Comparison of ENCODE assay signal across 15 mouse cellular contexts in genomic region chr17:10572436-10572835, GRCm38 (mm10).
"Had no signal": no experiment of that assay in that cellular context is flagged by ENCODE, and none has a peak within 500 bp of the region (broad histone marks: within the 10 kb centered on the region; RNA-seq: fewer than 3 reads in every experiment).

No protein-coding gene starts in this region.

- H3K4me1 ChIP-seq: neural tube, embryonic 13.5 days; neural tube, embryonic 15.5 days; stomach, embryonic 15.5 days had no signal

- H3K4me3 ChIP-seq: neural tube, embryonic 13.5 days; neural tube, embryonic 15.5 days; stomach, embryonic 15.5 days had no signal

- DNase-seq: retina, postnatal 1 day; right cerebral cortex, adult 18-20 months; right cerebral cortex, postnatal 14 days; right cerebral cortex, postnatal 25 days; right cerebral cortex, postnatal 4 days; spleen, adult 18-20 months; thymus, adult 18-20 months; thymus, adult 2 months; thymus, postnatal 14 days; thymus, postnatal 25 days; thymus, postnatal 36 days; thymus, postnatal 4 days had no signal
